Mouse (Mus musculus): ENCODE data around the gene Rab34.

- TF ChIP-seq CTCF (IDR thresholded peaks at IDR 0.05; ENCODE audit: low read depth) (no peak), EP300 (optimal IDR thresholded peaks at IDR 0.05) (no peak)
Observed at GRCm38 (mm10) chr11:78181830-78182357, 6.3 kb upstream of the Rab34 start.
